Mouse (Mus musculus): ENCODE results near the gene Proca1. TPM values are rescaled to one million over a fixed set of nuclear protein-coding genes. Genes with fewer than 3 reads are reported as not detected.

Proca1 gene
- total and polyA plus RNA-seq, 2 experiments from 2014 or later = 3.2 TPM; not detected in 1

GRCm38 (mm10) chr11:78152299-78153231 is 40.6 kb upstream of the Proca1 start:
- no peak for DNase-seq (ENCODE audit: low spot score)
- no peaks in the 10 kb centered on the region for H3K9me3 ChIP-seq (replicated peaks; ENCODE audit: control insufficient read depth, low read length)
- no peaks in the 10 kb centered on the region for H3K27me3 ChIP-seq (ENCODE audit: control insufficient read depth, insufficient read depth, low read length)
- TF ChIP-seq EP300 (IDR thresholded peaks at IDR 0.05; ENCODE audit: low read depth) = no peak
- TF ChIP-seq CTCF (IDR thresholded peaks at IDR 0.05; ENCODE audit: low read depth) = no peak
- peak overlapping the region; percentile 36 for H3K27ac ChIP-seq (ENCODE audit: low read depth)
- H3K36me3 ChIP-seq (replicated peaks; ENCODE audit: control insufficient read depth, insufficient read depth, low read length) = peaks cover 60% of the 10 kb centered on the region
- no peak overlapping the region for H3K4me3 ChIP-seq (ENCODE audit: low read depth, low read length)
- no peak overlapping the region for H3K9ac ChIP-seq (replicated peaks; ENCODE audit: low read depth, low read length)
- no peak overlapping the region for H3K4me2 ChIP-seq (ENCODE audit: low read depth, low read length)
- no peaks in the 10 kb centered on the region for H3K4me1 ChIP-seq (ENCODE audit: control insufficient read depth, insufficient read depth)
- WGBS = 63% methylated on average over 9 of the region's 9 CpGs
- ATAC-seq (ENCODE audit: insufficient read depth, low read depth) = no peak

- 83% methylated on average over 13 of the region's 13 CpGs for WGBS
- DNase-seq (ENCODE audit: low spot score) (no peak), ATAC-seq (ENCODE audit: insufficient read depth, low read depth) (no peak)
- Histone ChIP-seq H3K4me1 (ENCODE audit: control insufficient read depth, insufficient read depth) (no peaks in the 10 kb centered on the region), H3K9ac (replicated peaks; ENCODE audit: low read depth, low read length) (no peak overlapping the region), H3K4me2 (ENCODE audit: low read depth, low read length) (no peak overlapping the region), H3K27ac (ENCODE audit: low read depth) (no peak overlapping the region), H3K27me3 (ENCODE audit: control insufficient read depth, insufficient read depth, low read length) (no peaks in the 10 kb centered on the region), H3K4me3 (ENCODE audit: low read depth, low read length) (no peak overlapping the region), H3K36me3 (replicated peaks; ENCODE audit: control insufficient read depth, insufficient read depth, low read length) (peaks cover 62% of the 10 kb centered on the region), H3K9me3 (replicated peaks; ENCODE audit: control insufficient read depth, low read length) (no peaks in the 10 kb centered on the region)
- TF ChIP-seq CTCF (IDR thresholded peaks at IDR 0.05; ENCODE audit: low read depth) = no peak
- TF ChIP-seq EP300 (IDR thresholded peaks at IDR 0.05; ENCODE audit: low read depth) = no peak
These were observed 39.4 kb upstream of the Proca1 start for GRCm38 (mm10) chr11:78153778-78154177.

- 79% methylated on average over 5 of the region's 5 CpGs for WGBS
- peaks cover 57% of the 10 kb centered on the region for H3K36me3 ChIP-seq (replicated peaks; ENCODE audit: control insufficient read depth, insufficient read depth, low read length)
- no peak for DNase-seq (ENCODE audit: low spot score)
These were observed 37.5 kb upstream of the Proca1 start for GRCm38 (mm10) chr11:78155674-78156073.

GRCm38 (mm10) chr11:78156156-78156699 is 37.0 kb upstream of the Proca1 start:
- H3K4me1 ChIP-seq (ENCODE audit: control insufficient read depth, insufficient read depth) = peaks cover 3% of the 10 kb centered on the region; the same call in 1 of the 2 replicates
- H3K4me3 ChIP-seq (ENCODE audit: low read depth, low read length) = no peak overlapping the region
- DNase-seq (ENCODE audit: low spot score) (no peak), ATAC-seq (ENCODE audit: insufficient read depth, low read depth) (no peak)
- H3K36me3 ChIP-seq (replicated peaks; ENCODE audit: control insufficient read depth, insufficient read depth, low read length) = peaks cover 57% of the 10 kb centered on the region
- no peak overlapping the region for H3K4me2 ChIP-seq (ENCODE audit: low read depth, low read length)
- no peak overlapping the region for H3K27ac ChIP-seq (ENCODE audit: low read depth)
- H3K27me3 ChIP-seq (ENCODE audit: control insufficient read depth, insufficient read depth, low read length) = no peaks in the 10 kb centered on the region
- 83% methylated on average over 6 of the region's 6 CpGs for WGBS
- no peak overlapping the region for H3K9ac ChIP-seq (replicated peaks; ENCODE audit: low read depth, low read length)
- TF ChIP-seq CTCF (IDR thresholded peaks at IDR 0.05; ENCODE audit: low read depth) = no peak
- no peak for TF ChIP-seq EP300 (IDR thresholded peaks at IDR 0.05; ENCODE audit: low read depth)
- no peaks in the 10 kb centered on the region for H3K9me3 ChIP-seq (replicated peaks; ENCODE audit: control insufficient read depth, low read length)

More at GRCm38 (mm10) chr11:78155674-78156073, 37.5 kb upstream of the Proca1 start:
- no peak overlapping the region for H3K27ac ChIP-seq (ENCODE audit: low read depth)
- no peak for ATAC-seq (ENCODE audit: insufficient read depth, low read depth)
- no peaks in the 10 kb centered on the region for H3K27me3 ChIP-seq (ENCODE audit: control insufficient read depth, insufficient read depth, low read length)
- H3K4me1 ChIP-seq (ENCODE audit: control insufficient read depth, insufficient read depth) = peaks cover 3% of the 10 kb centered on the region; the same call in 1 of the 2 replicates
- no peak overlapping the region for H3K4me3 ChIP-seq (ENCODE audit: low read depth, low read length)
- H3K9me3 ChIP-seq (replicated peaks; ENCODE audit: control insufficient read depth, low read length) = no peaks in the 10 kb centered on the region
- H3K9ac ChIP-seq (replicated peaks; ENCODE audit: low read depth, low read length) = no peak overlapping the region
- TF ChIP-seq EP300 (IDR thresholded peaks at IDR 0.05; ENCODE audit: low read depth) (no peak), CTCF (IDR thresholded peaks at IDR 0.05; ENCODE audit: low read depth) (no peak)
- no peak overlapping the region for H3K4me2 ChIP-seq (ENCODE audit: low read depth, low read length)

GRCm38 (mm10) chr11:78159096-78159495 is 34.1 kb upstream of the Proca1 start:
- no peaks in the 10 kb centered on the region for H3K9me3 ChIP-seq (replicated peaks; ENCODE audit: control insufficient read depth, low read length)
- peak; percentile 54 for ATAC-seq (ENCODE audit: insufficient read depth, low read depth)
- no peaks in the 10 kb centered on the region for H3K27me3 ChIP-seq (ENCODE audit: control insufficient read depth, insufficient read depth, low read length)
- H3K4me2 ChIP-seq (ENCODE audit: low read depth, low read length) = no peak overlapping the region
- TF ChIP-seq CTCF (IDR thresholded peaks at IDR 0.05; ENCODE audit: low read depth) (peak; percentile 99), EP300 (IDR thresholded peaks at IDR 0.05; ENCODE audit: low read depth) (no peak; the same call in 1 of the 2 replicates)
- peaks cover 53% of the 10 kb centered on the region for H3K36me3 ChIP-seq (replicated peaks; ENCODE audit: control insufficient read depth, insufficient read depth, low read length)
- no peak overlapping the region for H3K4me3 ChIP-seq (ENCODE audit: low read depth, low read length)
- WGBS = 9% methylated on average over 2 of the region's 2 CpGs
- H3K9ac ChIP-seq (replicated peaks; ENCODE audit: low read depth, low read length) = no peak overlapping the region
- H3K27ac ChIP-seq (ENCODE audit: low read depth) = no peak overlapping the region
- peak; percentile 89 for DNase-seq (ENCODE audit: low spot score)
- peaks cover 20% of the 10 kb centered on the region; the same call in 1 of the 2 replicates for H3K4me1 ChIP-seq (ENCODE audit: control insufficient read depth, insufficient read depth)

Data from heart, postnatal 0 days (tissue).